Mouse (Mus musculus) intestine, embryonic 14.5 days (tissue): ENCODE measurements at regions not wholly inside any gene's neighbourhood (a gene's known extent, or its start where the extent isn't known, plus 50 kb on each side); places are given as distances from the start of the nearest gene placed in this dataset.

Source experiments
- ATAC-seq: fragments of 200-750 bp; cut with Nextera tagmentation; replicated peaks from 2 replicates; pipeline ENCODE4 v1.8.0; 2017; ENCODE audit warnings: low read depth, moderate number of reproducible peaks, moderate TSS enrichment, moderate library complexity; ENCODE audit not compliant: low FRiP score, low TSS enrichment
- DNase-seq: peaks from one replicate; pipeline ENCODE4 v3.0.0-alpha.2; 2018; ENCODE audit warnings: low spot score
- H3K27ac ChIP-seq: fragments of 300-500 bp; sonication (generic); 2 replicates; pipeline ENCODE4 v1.5.1; 2014; ENCODE audit warnings: low read depth, mild to moderate bottlenecking, control low read depth
- H3K27me3 ChIP-seq: fragments of 300-500 bp; sonication (generic); replicated peaks from 2 replicates; pipeline ENCODE4 v1.6.1; 2014; ENCODE audit warnings: low read length, control low read depth; ENCODE audit not compliant: control insufficient read depth, insufficient read depth
- H3K36me3 ChIP-seq: fragments of 300-500 bp; sonication (generic); 2 replicates; pipeline ENCODE4 v1.6.1; 2014; ENCODE audit warnings: low read length, control low read depth; ENCODE audit not compliant: control insufficient read depth, insufficient read depth
- H3K4me1 ChIP-seq: fragments of 300-500 bp; sonication (generic); replicated peaks from 2 replicates; pipeline ENCODE4 v1.6.1; 2014; ENCODE audit warnings: low read length, control low read depth, mixed read lengths; ENCODE audit not compliant: control insufficient read depth, insufficient read depth
- H3K4me2 ChIP-seq: fragments of 300-500 bp; sonication (generic); 2 replicates; pipeline ENCODE4 v1.6.1; 2014; ENCODE audit warnings: low read length
- H3K4me3 ChIP-seq: fragments of 300-500 bp; sonication (generic); 2 replicates; pipeline ENCODE4 v1.5.1; 2014; ENCODE audit warnings: low read depth, low read length, control low read depth, mixed read lengths
- H3K9ac ChIP-seq: fragments of 300-500 bp; sonication (generic); 2 replicates; pipeline ENCODE4 v1.6.1; 2014; ENCODE audit warnings: mild to moderate bottlenecking, low read length
- H3K9me3 ChIP-seq: fragments of 300-500 bp; sonication (generic); 2 replicates; pipeline ENCODE4 v1.6.1; 2016; ENCODE audit warnings: low read length, control low read depth; ENCODE audit not compliant: control insufficient read depth
- WGBS: fragments of 180-500 bp; shearing (Covaris S2); extraction: QIAGEN DNeasy Blood & Tissue Kit; methylation state at CpG from one replicate; pipeline ENCODE4 v1.1.7; 2014; 5-methylcytosine and 5-hydroxymethylcytosine counted together

- ATAC-seq, result no peak
- Histone ChIP-seq H3K36me3 (no peaks in the 10 kb centered on the region), H3K4me1 (no peaks in the 10 kb centered on the region), H3K27me3 (no peaks in the 10 kb centered on the region), H3K27ac (no peak overlapping the region), H3K9me3 (no peaks in the 10 kb centered on the region), H3K9ac (no peak overlapping the region), H3K4me2 (no peak overlapping the region), H3K4me3 (no peak overlapping the region)
- peak; percentile 9 for DNase-seq
- WGBS, result 92% methylated on average over 13 of the region's 13 CpGs
Measured at GRCm38 (mm10) chr10:126664408-126665083, 236.6 kb downstream of the Atp23 start.

GRCm38 (mm10) chr10:126663461-126664013 is 237.6 kb downstream of the Atp23 start:
- DNase-seq (peak; percentile 48), ATAC-seq (no peak)
- Histone ChIP-seq H3K9me3 (no peaks in the 10 kb centered on the region), H3K4me3 (no peak overlapping the region), H3K4me2 (no peak overlapping the region), H3K36me3 (no peaks in the 10 kb centered on the region), H3K9ac (no peak overlapping the region), H3K27me3 (no peaks in the 10 kb centered on the region), H3K27ac (no peak overlapping the region), H3K4me1 (no peaks in the 10 kb centered on the region)
- 82% methylated on average over 15 of the region's 15 CpGs for WGBS

DNA sequence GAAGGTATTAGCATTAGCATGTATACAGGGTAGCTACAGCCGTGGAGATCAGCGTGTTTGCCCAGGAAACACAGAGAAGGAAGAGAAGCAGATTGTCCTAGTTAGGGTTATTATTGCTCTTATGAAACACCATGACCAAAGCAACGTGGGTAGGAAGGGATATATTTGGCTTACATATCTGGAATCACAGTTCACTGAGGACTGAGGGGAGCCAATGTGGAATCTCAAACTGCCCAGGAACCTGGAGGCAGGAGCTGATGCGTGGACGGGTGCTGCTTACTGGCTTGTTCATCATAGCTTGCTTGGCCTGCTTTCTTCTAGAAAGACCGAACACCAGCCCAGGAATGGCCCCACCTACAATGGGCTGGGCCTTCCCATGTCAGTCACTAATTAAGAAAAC is 238.4 kb downstream of the Atp23 start:
- WGBS, result 86% methylated on average over 6 of the region's 6 CpGs
- no peaks in the 10 kb centered on the region for H3K9me3 ChIP-seq
- no peak overlapping the region for H3K9ac ChIP-seq
- no peaks in the 10 kb centered on the region for H3K27me3 ChIP-seq
- H3K4me3 ChIP-seq, result no peak overlapping the region
- no peaks in the 10 kb centered on the region for H3K36me3 ChIP-seq
- H3K4me1 ChIP-seq, result no peaks in the 10 kb centered on the region
- H3K27ac ChIP-seq, result no peak overlapping the region
- peak; percentile 35 for DNase-seq
- ATAC-seq, result no peak
- H3K4me2 ChIP-seq, result no peak overlapping the region

DNA sequence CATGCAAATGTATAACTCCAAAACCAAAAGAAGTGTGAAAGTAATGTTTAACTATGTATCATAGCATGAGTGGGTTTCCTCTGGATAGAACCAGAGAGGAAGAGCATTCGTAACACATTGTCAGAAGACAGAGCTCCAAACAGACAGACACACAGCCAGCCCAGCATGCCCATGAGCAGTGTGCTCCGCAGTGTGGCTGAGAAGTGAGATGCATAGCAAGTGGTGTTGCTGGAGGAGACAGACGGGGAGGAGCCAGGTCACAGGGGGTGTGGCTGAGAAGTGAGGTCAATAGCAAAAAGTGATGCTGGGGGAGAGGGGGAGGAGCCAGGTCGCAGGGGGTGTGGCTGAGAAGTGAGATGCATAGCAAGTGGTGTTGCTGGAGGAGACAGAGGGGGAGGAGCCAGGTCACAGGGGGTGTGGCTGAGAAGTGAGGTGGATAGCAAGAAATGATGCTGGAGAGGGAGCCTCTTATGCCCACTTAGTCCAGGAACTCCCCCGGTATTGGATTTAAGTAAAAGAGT is 240.0 kb downstream of the Atp23 start:
- Histone ChIP-seq H3K4me2 (no peak overlapping the region), H3K27ac (no peak overlapping the region), H3K9me3 (no peaks in the 10 kb centered on the region), H3K27me3 (no peaks in the 10 kb centered on the region), H3K36me3 (no peaks in the 10 kb centered on the region), H3K4me1 (no peaks in the 10 kb centered on the region), H3K9ac (no peak overlapping the region), H3K4me3 (no peak overlapping the region)
- 59% methylated on average over 5 of the region's 5 CpGs for WGBS
- DNase-seq (peak; percentile 47), ATAC-seq (no peak)

DNA sequence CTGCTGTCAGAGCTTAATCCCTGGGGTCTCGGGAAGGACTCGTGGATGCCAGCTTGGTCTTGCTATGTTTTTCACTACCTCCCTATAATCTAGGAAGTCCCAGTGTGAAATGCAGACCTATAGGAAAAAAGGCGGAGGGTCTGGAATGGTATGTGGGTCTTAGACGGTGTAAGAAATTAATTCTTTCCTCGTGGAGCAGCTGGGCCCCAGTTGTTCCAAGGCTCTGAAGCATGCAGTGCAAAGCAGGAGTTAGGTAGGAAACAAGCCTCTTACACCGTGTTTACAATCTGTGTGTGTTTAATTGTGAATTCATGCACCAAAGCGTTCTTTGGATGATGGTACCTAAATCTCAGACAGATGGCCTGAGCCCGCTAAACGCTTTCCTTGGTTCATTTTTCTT is 241.1 kb downstream of the Atp23 start:
- Histone ChIP-seq H3K4me3 (no peak overlapping the region), H3K4me2 (no peak overlapping the region), H3K27ac (no peak overlapping the region), H3K4me1 (no peaks in the 10 kb centered on the region), H3K27me3 (no peaks in the 10 kb centered on the region), H3K36me3 (no peaks in the 10 kb centered on the region), H3K9ac (no peak overlapping the region), H3K9me3 (no peaks in the 10 kb centered on the region)
- WGBS, result 78% methylated on average over 9 of the region's 9 CpGs
- no peak for ATAC-seq
- DNase-seq, result no peak

DNA sequence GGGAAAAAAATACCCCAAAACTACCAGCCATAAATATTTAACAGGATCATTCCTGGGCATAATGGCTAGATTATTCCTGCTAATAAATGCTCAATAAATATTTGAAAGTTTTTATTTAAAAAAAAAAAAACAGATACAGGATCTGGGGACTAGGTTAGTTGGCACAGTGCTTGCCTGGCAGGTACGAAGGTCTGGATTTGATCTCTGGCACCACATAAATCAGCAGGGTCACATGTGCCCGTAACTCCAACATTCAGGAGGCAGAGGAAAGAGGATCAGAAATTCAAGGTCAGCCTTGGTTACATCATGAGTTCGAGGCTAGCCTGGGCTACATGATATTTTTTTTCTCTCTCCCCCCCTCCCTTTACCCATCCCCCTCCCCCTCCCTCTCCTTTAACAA is 248.5 kb downstream of the Atp23 start:
- Histone ChIP-seq H3K4me1 (no peaks in the 10 kb centered on the region), H3K36me3 (no peaks in the 10 kb centered on the region), H3K4me3 (no peak overlapping the region), H3K9me3 (no peaks in the 10 kb centered on the region), H3K27ac (no peak overlapping the region), H3K9ac (no peak overlapping the region), H3K4me2 (no peak overlapping the region), H3K27me3 (no peaks in the 10 kb centered on the region)
- DNase-seq (peak; percentile 23), ATAC-seq (no peak)
- WGBS, result 82% methylated on average over 3 of the region's 3 CpGs

- WGBS, result 47% methylated on average over 4 of the region's 4 CpGs
- Histone ChIP-seq H3K27ac (no peak overlapping the region), H3K9me3 (no peaks in the 10 kb centered on the region), H3K9ac (no peak overlapping the region), H3K4me2 (no peak overlapping the region), H3K27me3 (no peaks in the 10 kb centered on the region), H3K4me1 (0 out of 2 replicates have a peak, but pooled peaks cover 3% of the 10 kb centered on the region), H3K4me3 (no peak overlapping the region), H3K36me3 (no peaks in the 10 kb centered on the region)
- DNase-seq, result no peak
- ATAC-seq, result no peak
Measured at GRCm38 (mm10) chr10:126646587-126646986, 254.6 kb downstream of the Atp23 start.

DNA sequence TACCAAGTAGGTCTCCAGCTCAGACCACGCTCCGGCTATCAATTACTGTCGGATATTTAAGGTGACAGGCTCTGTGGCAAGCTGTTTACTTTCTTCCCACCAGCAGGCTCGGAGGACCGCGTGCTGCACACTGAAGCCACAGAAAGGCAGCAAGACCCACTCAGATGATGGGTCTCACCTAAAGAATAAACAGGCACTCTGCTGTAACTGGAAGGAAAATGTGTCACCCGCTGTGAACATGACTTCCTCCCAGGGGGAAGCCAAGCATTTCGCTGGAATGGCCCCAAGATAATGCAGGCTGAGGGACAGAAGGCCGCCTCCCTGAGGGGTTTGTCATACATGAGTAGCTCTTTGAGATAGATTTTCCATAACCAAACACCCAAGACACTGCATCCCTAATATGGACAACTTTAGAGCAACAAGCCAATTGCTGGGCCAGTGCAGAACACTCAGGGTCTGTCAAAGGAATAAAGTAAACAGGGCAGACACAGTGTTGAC is 259.3 kb downstream of the Atp23 start:
- H3K27ac ChIP-seq, result peak overlapping the region; percentile 43; the same call in 1 of the 2 replicates
- DNase-seq (no peak), ATAC-seq (no peak)
- no peaks in the 10 kb centered on the region for H3K36me3 ChIP-seq
- no peak overlapping the region for H3K9ac ChIP-seq
- H3K27me3 ChIP-seq, result no peaks in the 10 kb centered on the region
- H3K4me1 ChIP-seq, result 0 out of 2 replicates have a peak, but pooled peaks cover 3% of the 10 kb centered on the region
- no peak overlapping the region for H3K4me3 ChIP-seq
- H3K9me3 ChIP-seq, result no peaks in the 10 kb centered on the region
- whole genome bisulfite sequencing, result 18% methylated on average over 9 of the region's 9 CpGs
- no peak overlapping the region for H3K4me2 ChIP-seq

- H3K27me3 ChIP-seq, result no peaks in the 10 kb centered on the region
- DNase-seq, result no peak
- WGBS, result 18% methylated on average over 13 of the region's 13 CpGs
- H3K9ac ChIP-seq, result no peak overlapping the region
- H3K27ac ChIP-seq, result no peak overlapping the region
- H3K36me3 ChIP-seq, result no peaks in the 10 kb centered on the region
- no peaks in the 10 kb centered on the region for H3K9me3 ChIP-seq
- H3K4me2 ChIP-seq, result no peak overlapping the region
- no peaks in the 10 kb centered on the region for H3K4me1 ChIP-seq
- no peak overlapping the region for H3K4me3 ChIP-seq
- ATAC-seq, result no peak
Measured at GRCm38 (mm10) chr10:126634731-126635130, 266.4 kb downstream of the Atp23 start.
